Mouse (Mus musculus): ENCODE results near the gene Smpd2. TPM values are rescaled to one million over a fixed set of nuclear protein-coding genes. Genes with fewer than 3 reads are reported as not detected.

Gene Smpd2
- polyA plus RNA-seq (2015; fragmentation: Nextera tagmentation; extraction: Ambion mirVana) = 46.3 and 48.4 TPM in 2 replicates

- WGBS = under 1% methylated on average over 50 of the region's 50 CpGs
- H3K4me2 ChIP-seq = peak within 1 kb of the TSS; percentile 98
- H3K27ac ChIP-seq (replicated peaks) = peak within 1 kb of the TSS; percentile 85
- H3K4me1 ChIP-seq = peaks cover 28% of the 10 kb centered on the region
- peak; percentile 93 for ATAC-seq (ENCODE audit: extremely low read depth, insufficient number of reproducible peaks, low FRiP score, low TSS enrichment)
- no peaks in the 10 kb centered on the region for H3K9me3 ChIP-seq
- H3K27me3 ChIP-seq (replicated peaks) = no peaks in the 10 kb centered on the region
- peak within 1 kb of the TSS; percentile 79 for H3K4me3 ChIP-seq
- peaks cover 38% of the 10 kb centered on the region for H3K36me3 ChIP-seq
- peak within 1 kb of the TSS; percentile 92 for H3K9ac ChIP-seq
These were observed at the start of gene Smpd2, which contains the start of gene Ppil6 for GRCm38 (mm10) chr10:41489708-41490517. Smpd2 (minus strand) TSS chr10:41490369. Ppil6 (plus strand) TSS chr10:41490439.

- H3K9me3 ChIP-seq = no peaks in the 10 kb centered on the region
- H3K4me2 ChIP-seq = no peak overlapping the region
- 87% methylated on average over 4 of the region's 4 CpGs for WGBS
- no peak for ATAC-seq (ENCODE audit: extremely low read depth, insufficient number of reproducible peaks, low FRiP score, low TSS enrichment)
- no peak overlapping the region for H3K27ac ChIP-seq (replicated peaks)
- H3K4me1 ChIP-seq = no peaks in the 10 kb centered on the region
- no peak overlapping the region for H3K4me3 ChIP-seq
- H3K27me3 ChIP-seq (replicated peaks) = no peaks in the 10 kb centered on the region
- peaks cover 49% of the 10 kb centered on the region for H3K36me3 ChIP-seq
- H3K9ac ChIP-seq = no peak overlapping the region
These were observed 48.8 kb upstream of the Smpd2 start for GRCm38 (mm10) chr10:41538986-41539385.

GRCm38 (mm10) chr10:41537983-41538330 lies 47.8 kb upstream of the Smpd2 start:
- Histone ChIP-seq H3K36me3 (peaks cover 59% of the 10 kb centered on the region), H3K4me3 (no peak overlapping the region), H3K4me2 (no peak overlapping the region), H3K9me3 (no peaks in the 10 kb centered on the region), H3K9ac (no peak overlapping the region), H3K27me3 (replicated peaks) (no peaks in the 10 kb centered on the region), H3K27ac (replicated peaks) (no peak overlapping the region), H3K4me1 (no peaks in the 10 kb centered on the region)
- ATAC-seq (ENCODE audit: extremely low read depth, insufficient number of reproducible peaks, low FRiP score, low TSS enrichment) = no peak
- 85% methylated on average over 3 of the region's 3 CpGs for WGBS

- H3K9ac ChIP-seq = no peak overlapping the region
- no peak overlapping the region for H3K27ac ChIP-seq (replicated peaks)
- H3K4me1 ChIP-seq = no peaks in the 10 kb centered on the region
- no peaks in the 10 kb centered on the region for H3K27me3 ChIP-seq (replicated peaks)
- ATAC-seq (ENCODE audit: extremely low read depth, insufficient number of reproducible peaks, low FRiP score, low TSS enrichment) = no peak
- H3K36me3 ChIP-seq = peaks cover 65% of the 10 kb centered on the region
- no peak overlapping the region for H3K4me2 ChIP-seq
- 94% methylated on average over 4 of the region's 4 CpGs for WGBS
- no peak overlapping the region for H3K4me3 ChIP-seq
- H3K9me3 ChIP-seq = no peaks in the 10 kb centered on the region
These were observed 47.2 kb upstream of the Smpd2 start for GRCm38 (mm10) chr10:41537226-41537982.

- Histone ChIP-seq H3K27me3 (replicated peaks) (no peaks in the 10 kb centered on the region), H3K4me1 (no peaks in the 10 kb centered on the region), H3K9me3 (no peaks in the 10 kb centered on the region), H3K36me3 (peaks cover 67% of the 10 kb centered on the region), H3K4me3 (no peak overlapping the region), H3K27ac (replicated peaks) (no peak overlapping the region), H3K9ac (no peak overlapping the region), H3K4me2 (no peak overlapping the region)
- 91% methylated on average over 1 of the region's 1 CpGs for WGBS
- no peak for ATAC-seq (ENCODE audit: extremely low read depth, insufficient number of reproducible peaks, low FRiP score, low TSS enrichment)
These were observed 46.5 kb upstream of the Smpd2 start for GRCm38 (mm10) chr10:41536714-41537113.

GRCm38 (mm10) chr10:41535991-41536390 lies 45.8 kb upstream of the Smpd2 start:
- H3K4me3 ChIP-seq = no peak overlapping the region
- no peaks in the 10 kb centered on the region for H3K27me3 ChIP-seq (replicated peaks)
- no peaks in the 10 kb centered on the region for H3K4me1 ChIP-seq
- ATAC-seq (ENCODE audit: extremely low read depth, insufficient number of reproducible peaks, low FRiP score, low TSS enrichment) = no peak
- 91% methylated on average over 2 of the region's 2 CpGs for WGBS
- H3K36me3 ChIP-seq = peaks cover 74% of the 10 kb centered on the region
- H3K9me3 ChIP-seq = no peaks in the 10 kb centered on the region
- no peak overlapping the region for H3K4me2 ChIP-seq
- H3K27ac ChIP-seq (replicated peaks) = no peak overlapping the region
- H3K9ac ChIP-seq = no peak overlapping the region

GRCm38 (mm10) chr10:41529972-41530371 lies 39.8 kb upstream of the Smpd2 start:
- H3K36me3 ChIP-seq = peaks cover 82% of the 10 kb centered on the region
- WGBS = 88% methylated on average over 5 of the region's 5 CpGs
- no peak for ATAC-seq (ENCODE audit: extremely low read depth, insufficient number of reproducible peaks, low FRiP score, low TSS enrichment)

GRCm38 (mm10) chr10:41525696-41526095 lies 35.5 kb upstream of the Smpd2 start:
- WGBS = 86% methylated on average over 1 of the region's 1 CpGs
- no peaks in the 10 kb centered on the region for H3K27me3 ChIP-seq (replicated peaks)
- H3K9ac ChIP-seq = no peak overlapping the region
- no peak overlapping the region for H3K4me3 ChIP-seq
- ATAC-seq (ENCODE audit: extremely low read depth, insufficient number of reproducible peaks, low FRiP score, low TSS enrichment) = no peak
- H3K4me2 ChIP-seq = no peak overlapping the region
- H3K9me3 ChIP-seq = no peaks in the 10 kb centered on the region
- H3K27ac ChIP-seq (replicated peaks) = no peak overlapping the region
- peaks cover 34% of the 10 kb centered on the region for H3K4me1 ChIP-seq
- H3K36me3 ChIP-seq = peaks cover 69% of the 10 kb centered on the region

More at GRCm38 (mm10) chr10:41529972-41530371, 39.8 kb upstream of the Smpd2 start:
- Histone ChIP-seq H3K4me2 (no peak overlapping the region), H3K9ac (no peak overlapping the region), H3K4me3 (no peak overlapping the region), H3K27ac (replicated peaks) (no peak overlapping the region), H3K27me3 (replicated peaks) (no peaks in the 10 kb centered on the region), H3K4me1 (peaks cover 3% of the 10 kb centered on the region; the same call in 1 of the 2 replicates), H3K9me3 (no peaks in the 10 kb centered on the region)

- Histone ChIP-seq H3K9me3 (no peaks in the 10 kb centered on the region), H3K36me3 (peaks cover 48% of the 10 kb centered on the region), H3K27ac (replicated peaks) (no peak overlapping the region), H3K9ac (no peak overlapping the region), H3K27me3 (replicated peaks) (no peaks in the 10 kb centered on the region), H3K4me1 (peaks cover 36% of the 10 kb centered on the region), H3K4me2 (0 out of 2 replicates have a peak overlapping the region, but pooled peaks have one; percentile 5), H3K4me3 (no peak overlapping the region)
- no peak for ATAC-seq (ENCODE audit: extremely low read depth, insufficient number of reproducible peaks, low FRiP score, low TSS enrichment)
- WGBS = 81% methylated on average over 3 of the region's 3 CpGs
These were observed 33.2 kb upstream of the Smpd2 start for GRCm38 (mm10) chr10:41523386-41523785.

GRCm38 (mm10) chr10:41520410-41520673 lies 30.2 kb upstream of the Smpd2 start:
- peak overlapping the region; percentile 99 for H3K9ac ChIP-seq
- H3K4me3 ChIP-seq = peak overlapping the region; percentile 95
- no peak for ATAC-seq (ENCODE audit: extremely low read depth, insufficient number of reproducible peaks, low FRiP score, low TSS enrichment)
- 2% methylated on average over 5 of the region's 5 CpGs for WGBS
- peak overlapping the region; percentile 94 for H3K4me2 ChIP-seq
- H3K36me3 ChIP-seq = peaks cover 28% of the 10 kb centered on the region
- H3K9me3 ChIP-seq = no peaks in the 10 kb centered on the region
- H3K4me1 ChIP-seq = peaks cover 35% of the 10 kb centered on the region
- peak overlapping the region; percentile 97; the same call in 1 of the 2 replicates for H3K27ac ChIP-seq (replicated peaks)
- no peaks in the 10 kb centered on the region for H3K27me3 ChIP-seq (replicated peaks)

- Histone ChIP-seq H3K9ac (peak overlapping the region; percentile 99), H3K27ac (replicated peaks) (peak overlapping the region; percentile 97), H3K9me3 (no peaks in the 10 kb centered on the region), H3K4me3 (peak overlapping the region; percentile 95), H3K4me2 (peak overlapping the region; percentile 94), H3K4me1 (peaks cover 36% of the 10 kb centered on the region), H3K27me3 (replicated peaks) (no peaks in the 10 kb centered on the region), H3K36me3 (peaks cover 24% of the 10 kb centered on the region)
- under 1% methylated on average over 61 of the region's 65 CpGs for WGBS
- peak; percentile 45 for ATAC-seq (ENCODE audit: extremely low read depth, insufficient number of reproducible peaks, low FRiP score, low TSS enrichment)
These were observed 29.7 kb upstream of the Smpd2 start for GRCm38 (mm10) chr10:41519640-41520409.
